In the genomic region with DNA sequence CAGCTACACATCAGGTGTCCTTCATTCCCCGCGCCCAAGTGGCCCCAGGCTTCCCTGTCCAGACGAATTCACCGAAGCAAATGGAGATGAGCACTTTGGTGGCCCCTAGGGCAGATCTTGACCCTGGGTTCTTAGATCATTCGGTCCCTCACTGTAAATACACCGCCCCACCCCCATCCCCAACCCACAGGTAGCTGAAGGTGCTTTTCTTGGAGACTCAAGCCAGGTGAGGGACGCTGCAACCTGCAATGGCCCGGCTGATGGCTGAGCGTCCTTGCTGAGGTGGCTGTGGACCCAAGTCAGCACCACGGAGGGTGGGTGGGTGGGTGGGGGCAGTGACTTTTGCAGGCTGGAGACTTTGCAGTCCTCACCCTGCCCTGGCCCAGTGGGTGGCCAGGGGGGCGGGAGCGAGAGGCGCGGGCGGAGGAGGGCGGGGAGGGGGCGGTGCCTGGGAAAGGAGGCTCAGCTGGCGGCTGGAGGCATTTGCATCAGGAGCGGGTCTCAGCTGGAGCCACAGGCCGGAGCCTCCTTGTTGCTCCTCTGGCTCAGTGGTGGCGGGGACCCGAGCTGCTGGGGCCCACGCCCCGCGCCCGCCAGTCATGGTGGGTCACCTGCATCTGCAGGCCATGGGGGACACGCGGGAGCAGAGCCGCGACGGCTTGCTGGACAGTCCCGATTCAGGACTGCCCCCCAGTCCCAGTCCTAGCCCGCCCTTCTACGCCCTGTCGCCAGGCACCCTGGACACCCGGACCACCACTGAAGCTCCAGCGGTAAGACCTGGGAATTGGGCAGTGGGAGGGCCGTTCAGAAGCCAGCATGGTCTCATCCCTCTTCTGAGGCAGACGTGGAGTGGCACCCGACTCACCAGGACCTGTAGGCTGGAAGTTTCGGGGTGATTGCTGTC, we compare ENCODE assay signal across 8 mouse cellular contexts. TPM values are rescaled to one million over a fixed set of nuclear protein-coding genes. Genes with fewer than 3 reads are reported as not detected.
DNase-seq lines count a peak whose midpoint lies in the region; ATAC-seq lines count a peak whose summit lies in the region.

A gene (plus strand): TSS at position 253 of the 904 bp plus-strand sequence.

- peaks cover 28% of the 10 kb centered on the region for H3K4me1 ChIP-seq in forebrain, embryonic 13.5 days
- peaks cover 33% of the 10 kb centered on the region for H3K4me1 ChIP-seq in kidney, embryonic 16.5 days (ENCODE audit: insufficient read depth, low read length)

- no peaks in the 10 kb centered on the region for H3K36me3 ChIP-seq in forebrain, embryonic 13.5 days (ENCODE audit: poor library complexity, severe bottlenecking)
- H3K36me3 ChIP-seq in kidney, embryonic 16.5 days (ENCODE audit: insufficient read depth, low read length), result no peaks in the 10 kb centered on the region

- H3K27ac ChIP-seq in forebrain, embryonic 13.5 days, result no peak within 1 kb of the TSS
- H3K27ac ChIP-seq in kidney, embryonic 16.5 days (ENCODE audit: low read length), result no peak within 1 kb of the TSS

- peak within 1 kb of the TSS; percentile 60 for H3K4me2 ChIP-seq in forebrain, embryonic 13.5 days
- H3K4me2 ChIP-seq in kidney, embryonic 16.5 days (replicated peaks; ENCODE audit: low read depth, low read length), result peak within 1 kb of the TSS; percentile 63

- H3K27me3 ChIP-seq in forebrain, embryonic 13.5 days, result peaks cover 30% of the 10 kb centered on the region
- peaks cover 6% of the 10 kb centered on the region for H3K27me3 ChIP-seq in kidney, embryonic 16.5 days (ENCODE audit: insufficient read depth, low read length)

- DNase-seq in ovary, postnatal 36 days (ENCODE audit: low spot score), result peak; percentile 55
- DNase-seq in ovary, postnatal 10 days (ENCODE audit: low spot score), result no peak
- peak; percentile 52 for DNase-seq in lung, postnatal 36 days
- no peak for DNase-seq in spleen, postnatal 4 days (ENCODE audit: low spot score in 2 of 2)
- no peak for DNase-seq in ovary, postnatal 14 days (ENCODE audit: low spot score)
- DNase-seq in ovary, adult 18-20 months (ENCODE audit: low spot score), result no peak

- 3% methylated on average over 33 of the region's 41 CpGs for WGBS in forebrain, embryonic 13.5 days
- 3% methylated on average over 29 of the region's 41 CpGs for WGBS in kidney, embryonic 16.5 days

- peak within 1 kb of the TSS; percentile 58 for H3K9ac ChIP-seq in forebrain, embryonic 13.5 days
- H3K9ac ChIP-seq in kidney, embryonic 16.5 days (replicated peaks; ENCODE audit: low read length), result peak within 1 kb of the TSS; percentile 54

- H3K9me3 ChIP-seq in forebrain, embryonic 13.5 days (replicated peaks), result no peaks in the 10 kb centered on the region
- no peaks in the 10 kb centered on the region for H3K9me3 ChIP-seq in kidney, embryonic 16.5 days (ENCODE audit: low read length)

- peak; percentile 39; the same call in 1 of the 2 replicates for ATAC-seq in forebrain, embryonic 13.5 days
- ATAC-seq in kidney, embryonic 16.5 days (ENCODE audit: low FRiP score, low TSS enrichment), result peak; percentile 81

- H3K4me3 ChIP-seq in forebrain, embryonic 13.5 days, result peak within 1 kb of the TSS; percentile 32
- H3K4me3 ChIP-seq in kidney, embryonic 16.5 days (ENCODE audit: low read length), result peak within 1 kb of the TSS; percentile 45

RNA-seq across cellular contexts. Expression of the gene that starts here (rescaled TPM):
- polyA plus RNA-seq in forebrain, embryonic 13.5 days (2015; fragmentation: Nextera tagmentation; extraction: Ambion mirVana), result 2.7 and 3.5 TPM in 2 replicates
- 4.5 and 6.8 TPM in 2 replicates for polyA plus RNA-seq in kidney, embryonic 16.5 days (2015; fragmentation: Nextera tagmentation; extraction: Ambion mirVana)

Comparison
In these comparisons a context has a peak if more than half of its experiments do, and no peak if none do; other contexts are left out.
1. DNase-seq: peak in ovary, postnatal 36 days (single experiment) and lung, postnatal 36 days (single experiment); none in ovary, postnatal 10 days (single experiment), spleen, postnatal 4 days (0 of 2), ovary, postnatal 14 days (single experiment) and ovary, adult 18-20 months (single experiment).